Mouse (Mus musculus) small intestine, adult 2 months (tissue): ENCODE measurements around the gene Smok3b. TPM values are rescaled to one million over a fixed set of nuclear protein-coding genes. Genes with fewer than 3 reads are reported as not detected.

Experiments used
- H3K27ac ChIP-seq: fragments of 200-500 bp; 2 replicates; pipeline ENCODE4 v1.5.1; 2012; ENCODE audit warnings: low read depth, low read length, control low read depth, inconsistent platforms; ENCODE audit not compliant: insufficient read depth
- H3K27me3 ChIP-seq: fragments of 200-500 bp; 2 replicates; pipeline ENCODE4 v1.6.1; 2012; ENCODE audit warnings: mild to moderate bottlenecking, moderate library complexity, low read length, inconsistent platforms; ENCODE audit not compliant: control insufficient read depth, insufficient read depth
- H3K36me3 ChIP-seq: fragments of 200-500 bp; 2 replicates; pipeline ENCODE4 v1.6.1; 2012; ENCODE audit warnings: mild to moderate bottlenecking, low read length, control low read depth, inconsistent platforms; ENCODE audit not compliant: control insufficient read depth, insufficient read depth
- H3K4me1 ChIP-seq: fragments of 200-500 bp; 2 replicates; pipeline ENCODE4 v1.6.1; 2012; ENCODE audit warnings: low read length, inconsistent platforms, mixed read lengths; ENCODE audit not compliant: control insufficient read depth, insufficient read depth, insufficient read length
- H3K4me3 ChIP-seq: fragments of 200-500 bp; 2 replicates; pipeline ENCODE4 v1.5.1; 2012; ENCODE audit warnings: low read depth, mild to moderate bottlenecking, control low read depth, inconsistent platforms, low read length, moderate library complexity
- CTCF ChIP-seq: fragments of 200-500 bp; IDR thresholded peaks from 2 replicates; pipeline ENCODE4 v1.5.1; 2012; ENCODE audit warnings: low read depth, mild to moderate bottlenecking, control low read depth, inconsistent platforms, low read length, moderate library complexity, mixed read lengths; ENCODE audit not compliant: insufficient replicate concordance, insufficient read length; ENCODE audit errors: extremely low read depth
- POLR2A ChIP-seq: fragments of 200-500 bp; IDR thresholded peaks from 2 replicates; pipeline ENCODE4 v1.6.1; 2012; ENCODE audit warnings: low read depth, mild to moderate bottlenecking, control low read depth, inconsistent platforms, low read length, moderate library complexity
- WGBS: fragments of 180-500 bp; shearing (Covaris S2); methylation state at CpG from one replicate; pipeline ENCODE4 v1.1.7; 2018; 5-methylcytosine and 5-hydroxymethylcytosine counted together
- polyA plus RNA-seq: library from polyadenylated mRNA; depleted of rRNA; stranded (reverse); fragments of >200 nt; gene quantifications from 2 replicates; pipeline ENCODE4 v1.2.3, GENCODE M21; 2012; rRNA removed

The Smok3b gene
- polyA plus RNA-seq, 1 experiment, result not detected

GRCm38 (mm10) chr5:138092771-138093170 lies 71.5 kb downstream of the Smok3b start:
- 86% methylated on average over 4 of the region's 4 CpGs for WGBS
- Histone ChIP-seq H3K4me1 (peaks cover 11% of the 10 kb centered on the region; the same call in 1 of the 2 replicates), H3K36me3 (peaks cover 35% of the 10 kb centered on the region), H3K4me3 (no peak overlapping the region), H3K27ac (no peak overlapping the region), H3K27me3 (no peaks in the 10 kb centered on the region)
- TF ChIP-seq POLR2A (no peak), CTCF (no peak)

- no peaks in the 10 kb centered on the region for H3K27me3 ChIP-seq
- peaks cover under 1% of the 10 kb centered on the region; the same call in 1 of the 2 replicates for H3K4me1 ChIP-seq
- no peak overlapping the region for H3K27ac ChIP-seq
- H3K36me3 ChIP-seq, result peaks cover 50% of the 10 kb centered on the region
- H3K4me3 ChIP-seq, result no peak overlapping the region
- 89% methylated on average over 6 of the region's 6 CpGs for WGBS
- no peak for TF ChIP-seq CTCF
- TF ChIP-seq POLR2A, result no peak
These were observed 73.2 kb downstream of the Smok3b start for GRCm38 (mm10) chr5:138094474-138094873.

Other genes with a start within 250 kb of the Smok3b start
- 40.0 and 75.4 TPM in 2 replicates for gene Ppp1r35, start 242.6 kb upstream of the Smok3b start, polyA plus RNA-seq
- gene Mepce, start 233.8 kb upstream of the Smok3b start, polyA plus RNA-seq, result 11.0 and 41.7 TPM in 2 replicates
- 0.25 and 0.39 TPM in 2 replicates for gene Zcwpw1, start 233.6 kb upstream of the Smok3b start, polyA plus RNA-seq
- 4.3 and 5.0 TPM in 2 replicates for gene Pilra, start 185.1 kb upstream of the Smok3b start, polyA plus RNA-seq
- 4.8 and 5.4 TPM in 2 replicates for gene Pilrb1, start 163.3 kb upstream of the Smok3b start, polyA plus RNA-seq
- 3.7 and 5.2 TPM in 2 replicates for gene Pilrb2, start 149.6 kb upstream of the Smok3b start, polyA plus RNA-seq
- 19.2 and 46.0 TPM in 2 replicates for gene Cyp3a13, start 99.8 kb upstream of the Smok3b start, polyA plus RNA-seq
- gene Gjc3, start 58.3 kb upstream of the Smok3b start, polyA plus RNA-seq, result 0.04 and 0.08 TPM in 2 replicates
- 0.15 TPM in 1 of 2 replicates, not detected in the other for gene Azgp1, start 39.9 kb upstream of the Smok3b start, polyA plus RNA-seq
- not detected in 2 replicates for gene Smok3a, start 168 bp upstream of the Smok3b start, polyA plus RNA-seq
- gene Smok3c, start 31.8 kb downstream of the Smok3b start, polyA plus RNA-seq, result not detected in 2 replicates
- gene Zkscan1, start 63.7 kb downstream of the Smok3b start, polyA plus RNA-seq, result 0.63 and 1.4 TPM in 2 replicates
- gene Zscan21, start 95.5 kb downstream of the Smok3b start, polyA plus RNA-seq, result 2.5 and 3.2 TPM in 2 replicates
- gene Zfp113, start 134.3 kb downstream of the Smok3b start, polyA plus RNA-seq, result 0.28 and 0.81 TPM in 2 replicates
- gene Cops6, start 139.6 kb downstream of the Smok3b start, polyA plus RNA-seq, result 32.7 and 61.2 TPM in 2 replicates
- gene Ap4m1, start 150.6 kb downstream of the Smok3b start, polyA plus RNA-seq, result 11.0 and 18.3 TPM in 2 replicates
- 10.8 and 25.2 TPM in 2 replicates for gene Mcm7, start 151.0 kb downstream of the Smok3b start, polyA plus RNA-seq
- 25.5 and 46.4 TPM in 2 replicates for gene Taf6, start 166.0 kb downstream of the Smok3b start, polyA plus RNA-seq
- gene Cnpy4, start 166.1 kb downstream of the Smok3b start, polyA plus RNA-seq, result 0.39 and 1.5 TPM in 2 replicates
- gene Mblac1, start 172.9 kb downstream of the Smok3b start, polyA plus RNA-seq, result 2.4 and 3.0 TPM in 2 replicates
- gene Nxpe5, start 204.5 kb downstream of the Smok3b start, polyA plus RNA-seq, result 0.61 and 0.70 TPM in 2 replicates
- 87.3 and 168 TPM in 2 replicates for gene Lamtor4, start 234.1 kb downstream of the Smok3b start, polyA plus RNA-seq
- 34.7 and 56.7 TPM in 2 replicates for gene BC037034, start 242.6 kb downstream of the Smok3b start, polyA plus RNA-seq